Mouse (Mus musculus) lung, postnatal 0 days (tissue): Measurements from ENCODE around the gene Tmco1.

Experiments
- CTCF ChIP-seq: IDR thresholded peaks from 2 replicates; pipeline ENCODE4 v1.5.1; 2016; ENCODE audit warnings: antibody characterized with exemption, mild to moderate bottlenecking
- EP300 ChIP-seq: IDR thresholded peaks from 2 replicates; pipeline ENCODE4 v1.6.1; 2016; ENCODE audit warnings: antibody characterized with exemption, mild to moderate bottlenecking, control low read depth

GRCm38 (mm10) chr1:167307674-167308073 is 504 bp upstream of the Tmco1 start:
- TF ChIP-seq CTCF (no peak), EP300 (no peak)
